Mouse (Mus musculus): ENCODE data around the gene Mylk2. TPM values are rescaled to one million over a fixed set of nuclear protein-coding genes. Genes with fewer than 3 reads are reported as not detected.

The Mylk2 gene
- total and polyA plus RNA-seq, 3 experiments: 0.11 TPM; not detected in 2

- Histone ChIP-seq H3K36me3 (replicated peaks) (no peaks in the 10 kb centered on the region), H3K27me3 (ENCODE audit: insufficient read depth, low read length) (peaks cover 35% of the 10 kb centered on the region), H3K4me3 (ENCODE audit: low read depth, low read length) (no peak overlapping the region), H3K9me3 (replicated peaks) (no peaks in the 10 kb centered on the region), H3K4me1 (ENCODE audit: insufficient read depth, low read depth, low read length) (no peaks in the 10 kb centered on the region)
- DNase-seq (ENCODE audit: low spot score) (no peak), ATAC-seq (ENCODE audit: extremely low read depth, insufficient number of reproducible peaks, low FRiP score, poor library complexity, severe bottlenecking) (no peak)
- TF ChIP-seq POLR2AphosphoS5 (IDR thresholded peaks at IDR 0.05; ENCODE audit: insufficient replicate concordance, low read depth, low read length) (no peak), GATA1 (IDR thresholded peaks at IDR 0.05; ENCODE audit: borderline replicate concordance, low read length) (no peak), TAL1 (conservative IDR thresholded peaks at IDR 0.05; ENCODE audit: low read depth, low read length) (no peak), CTCF (IDR thresholded peaks at IDR 0.05; ENCODE audit: low read depth, low read length) (no peak), GATA2 (IDR thresholded peaks at IDR 0.05; ENCODE audit: borderline replicate concordance, low read depth, low read length) (no peak)
These were observed 20.5 kb downstream of the Mylk2 start for GRCm38 (mm10) chr2:152931456-152932160.

DNA sequence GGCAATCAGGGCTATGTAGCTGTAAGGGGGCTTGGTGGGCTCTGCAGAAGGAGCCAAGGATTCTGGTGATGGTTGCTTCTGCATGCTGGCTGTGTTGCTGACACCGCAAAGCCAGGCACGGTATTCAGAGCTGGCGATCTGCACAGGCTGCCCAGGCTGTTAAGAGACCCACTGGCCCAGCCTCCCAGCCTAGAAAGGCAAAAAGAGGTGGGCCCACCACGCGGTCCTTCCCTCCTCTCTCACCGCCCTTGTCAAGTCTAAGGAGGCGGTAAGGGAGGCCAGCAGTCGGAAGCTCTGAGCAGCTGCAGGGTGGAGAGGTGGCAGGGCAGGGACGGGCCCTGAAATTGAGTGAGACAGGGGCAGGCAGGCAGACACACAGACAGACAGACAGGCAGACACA is 21.9 kb downstream of the Mylk2 start, which contains the start of gene Foxs1:
Foxs1 (minus strand) TSS at position 161 of the 400 bp plus-strand sequence.
- Histone ChIP-seq H3K27me3 (ENCODE audit: insufficient read depth, low read length) (peaks cover 32% of the 10 kb centered on the region), H3K9me3 (replicated peaks) (no peaks in the 10 kb centered on the region), H3K4me3 (ENCODE audit: low read depth, low read length) (no peak within 1 kb of the TSS), H3K4me1 (ENCODE audit: insufficient read depth, low read depth, low read length) (no peaks in the 10 kb centered on the region), H3K36me3 (replicated peaks) (no peaks in the 10 kb centered on the region)
- no peak for TF ChIP-seq GATA2 (IDR thresholded peaks at IDR 0.05; ENCODE audit: borderline replicate concordance, low read depth, low read length)
- TF ChIP-seq TAL1 (conservative IDR thresholded peaks at IDR 0.05; ENCODE audit: low read depth, low read length): no peak
- TF ChIP-seq CTCF (IDR thresholded peaks at IDR 0.05; ENCODE audit: low read depth, low read length): no peak
- TF ChIP-seq GATA1 (IDR thresholded peaks at IDR 0.05; ENCODE audit: borderline replicate concordance, low read length): no peak
- TF ChIP-seq POLR2AphosphoS5 (IDR thresholded peaks at IDR 0.05; ENCODE audit: insufficient replicate concordance, low read depth, low read length): no peak
- DNase-seq (ENCODE audit: low spot score) (no peak), ATAC-seq (ENCODE audit: extremely low read depth, insufficient number of reproducible peaks, low FRiP score, poor library complexity, severe bottlenecking) (no peak)

- 0 out of 2 replicates have a peak, but pooled peaks have one; percentile 30 for TF ChIP-seq CTCF (IDR thresholded peaks at IDR 0.05; ENCODE audit: low read depth, low read length)
- TF ChIP-seq GATA1 (IDR thresholded peaks at IDR 0.05; ENCODE audit: borderline replicate concordance, low read length): no peak
- TF ChIP-seq GATA2 (IDR thresholded peaks at IDR 0.05; ENCODE audit: borderline replicate concordance, low read depth, low read length): no peak
- H3K4me1 ChIP-seq (ENCODE audit: insufficient read depth, low read depth, low read length): no peaks in the 10 kb centered on the region
- DNase-seq (ENCODE audit: low spot score): peak; percentile 43
- no peak overlapping the region for H3K4me3 ChIP-seq (ENCODE audit: low read depth, low read length)
- no peaks in the 10 kb centered on the region for H3K9me3 ChIP-seq (replicated peaks)
- H3K36me3 ChIP-seq (replicated peaks): no peaks in the 10 kb centered on the region
- peaks cover 33% of the 10 kb centered on the region for H3K27me3 ChIP-seq (ENCODE audit: insufficient read depth, low read length)
- no peak for ATAC-seq (ENCODE audit: extremely low read depth, insufficient number of reproducible peaks, low FRiP score, poor library complexity, severe bottlenecking)
These were observed 22.5 kb downstream of the Mylk2 start for GRCm38 (mm10) chr2:152933614-152934013.

DNA sequence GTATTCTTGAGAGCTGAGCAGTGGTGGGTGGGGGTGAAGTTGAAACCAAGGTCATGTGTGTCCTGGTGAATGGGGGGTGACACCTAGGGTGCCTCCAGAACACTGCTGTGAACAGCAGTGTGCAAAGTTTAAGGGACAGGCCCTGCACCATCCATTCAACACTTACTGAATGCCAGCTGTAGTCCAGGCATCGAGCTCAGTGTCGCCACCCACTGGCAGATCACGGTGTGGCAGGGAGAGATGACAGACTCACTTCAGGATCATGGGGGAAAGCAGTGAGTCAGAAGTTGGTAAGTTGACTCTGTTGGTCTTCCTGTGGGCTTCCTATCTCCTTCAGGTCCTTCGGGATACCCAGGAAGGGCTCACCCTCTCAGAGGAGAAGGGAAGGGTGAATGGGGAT is 28.7 kb downstream of the Mylk2 start:
- Histone ChIP-seq H3K4me3 (ENCODE audit: low read depth, low read length) (no peak overlapping the region), H3K4me1 (ENCODE audit: insufficient read depth, low read depth, low read length) (peaks cover 3% of the 10 kb centered on the region; the same call in 1 of the 2 replicates), H3K9me3 (replicated peaks) (no peaks in the 10 kb centered on the region), H3K27me3 (ENCODE audit: insufficient read depth, low read length) (peaks cover 29% of the 10 kb centered on the region), H3K36me3 (replicated peaks) (no peaks in the 10 kb centered on the region)
- DNase-seq (ENCODE audit: low spot score) (peak; percentile 31), ATAC-seq (ENCODE audit: extremely low read depth, insufficient number of reproducible peaks, low FRiP score, poor library complexity, severe bottlenecking) (no peak)
- no peak for TF ChIP-seq GATA1 (IDR thresholded peaks at IDR 0.05; ENCODE audit: borderline replicate concordance, low read length)
- no peak for TF ChIP-seq GATA2 (IDR thresholded peaks at IDR 0.05; ENCODE audit: borderline replicate concordance, low read depth, low read length)
- peak; percentile 94 for TF ChIP-seq CTCF (IDR thresholded peaks at IDR 0.05; ENCODE audit: low read depth, low read length)
- TF ChIP-seq TAL1 (conservative IDR thresholded peaks at IDR 0.05; ENCODE audit: low read depth, low read length): no peak
- no peak for TF ChIP-seq POLR2AphosphoS5 (IDR thresholded peaks at IDR 0.05; ENCODE audit: insufficient replicate concordance, low read depth, low read length)

DNA sequence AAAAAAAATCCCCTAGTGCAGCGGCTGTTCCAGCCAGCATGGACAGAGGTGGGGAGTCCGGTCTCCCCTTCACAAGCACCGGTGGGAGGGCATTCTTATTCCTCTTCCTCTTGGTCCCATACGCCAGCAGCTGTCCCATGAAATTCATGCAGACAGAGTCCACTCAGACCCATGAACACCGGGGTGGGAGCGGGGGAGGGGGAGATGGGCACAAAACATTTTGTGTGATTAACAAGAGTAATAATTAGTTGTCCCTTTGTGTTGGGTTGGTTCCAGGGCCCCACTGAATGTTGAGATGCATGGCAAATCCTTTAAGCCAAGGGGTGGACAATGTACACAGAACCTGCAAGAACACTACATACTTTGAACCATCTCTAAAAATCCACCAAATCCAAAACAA is 30.0 kb downstream of the Mylk2 start:
- no peak overlapping the region for H3K4me3 ChIP-seq (ENCODE audit: low read depth, low read length)
- H3K36me3 ChIP-seq (replicated peaks): no peaks in the 10 kb centered on the region
- DNase-seq (ENCODE audit: low spot score) (no peak), ATAC-seq (ENCODE audit: extremely low read depth, insufficient number of reproducible peaks, low FRiP score, poor library complexity, severe bottlenecking) (no peak)
- H3K9me3 ChIP-seq (replicated peaks): no peaks in the 10 kb centered on the region
- peaks cover 3% of the 10 kb centered on the region; the same call in 1 of the 2 replicates for H3K4me1 ChIP-seq (ENCODE audit: insufficient read depth, low read depth, low read length)
- peaks cover 32% of the 10 kb centered on the region for H3K27me3 ChIP-seq (ENCODE audit: insufficient read depth, low read length)
- no peak for TF ChIP-seq POLR2AphosphoS5 (IDR thresholded peaks at IDR 0.05; ENCODE audit: insufficient replicate concordance, low read depth, low read length)
- no peak for TF ChIP-seq TAL1 (conservative IDR thresholded peaks at IDR 0.05; ENCODE audit: low read depth, low read length)
- TF ChIP-seq GATA1 (IDR thresholded peaks at IDR 0.05; ENCODE audit: borderline replicate concordance, low read length): no peak
- TF ChIP-seq GATA2 (IDR thresholded peaks at IDR 0.05; ENCODE audit: borderline replicate concordance, low read depth, low read length): no peak
- no peak for TF ChIP-seq CTCF (IDR thresholded peaks at IDR 0.05; ENCODE audit: low read depth, low read length)

DNA sequence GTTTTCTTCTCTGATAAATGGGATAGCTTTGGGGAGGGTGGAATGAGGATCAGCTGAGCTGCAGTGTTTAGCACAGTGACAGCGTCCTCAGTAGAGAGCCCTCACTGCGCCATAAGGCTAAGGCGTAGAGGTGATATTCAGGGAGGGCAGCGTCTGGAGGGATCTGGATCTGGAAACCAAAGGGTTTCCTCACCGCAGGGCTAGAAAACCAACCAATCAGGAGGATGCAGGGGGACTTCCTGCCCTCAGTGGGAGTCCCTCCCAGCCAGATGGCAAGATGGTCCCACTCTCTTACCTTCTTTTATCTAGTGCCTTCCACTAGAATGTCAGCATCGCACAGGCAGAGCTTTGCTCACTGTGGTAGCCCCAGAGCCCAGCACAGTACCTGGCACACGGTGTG is 30.6 kb downstream of the Mylk2 start:
- TF ChIP-seq CTCF (IDR thresholded peaks at IDR 0.05; ENCODE audit: low read depth, low read length): no peak
- no peak for TF ChIP-seq POLR2AphosphoS5 (IDR thresholded peaks at IDR 0.05; ENCODE audit: insufficient replicate concordance, low read depth, low read length)
- TF ChIP-seq TAL1 (conservative IDR thresholded peaks at IDR 0.05; ENCODE audit: low read depth, low read length): no peak
- TF ChIP-seq GATA2 (IDR thresholded peaks at IDR 0.05; ENCODE audit: borderline replicate concordance, low read depth, low read length): no peak
- no peak for TF ChIP-seq GATA1 (IDR thresholded peaks at IDR 0.05; ENCODE audit: borderline replicate concordance, low read length)
- Histone ChIP-seq H3K9me3 (replicated peaks) (no peaks in the 10 kb centered on the region), H3K36me3 (replicated peaks) (no peaks in the 10 kb centered on the region), H3K4me3 (ENCODE audit: low read depth, low read length) (no peak overlapping the region), H3K4me1 (ENCODE audit: insufficient read depth, low read depth, low read length) (peaks cover 3% of the 10 kb centered on the region; the same call in 1 of the 2 replicates), H3K27me3 (ENCODE audit: insufficient read depth, low read length) (peaks cover 31% of the 10 kb centered on the region)
- ATAC-seq (ENCODE audit: extremely low read depth, insufficient number of reproducible peaks, low FRiP score, poor library complexity, severe bottlenecking) (no peak), DNase-seq (ENCODE audit: low spot score) (no peak)

All from G1E (cell line).